Mouse (Mus musculus) MN1 (cell line): ENCODE data around the gene Rint1.

Source experiments
- DNase-seq: peaks from one replicate; pipeline ENCODE4 v3.0.0-alpha.2; 2016; ENCODE audit warnings: low spot score

The Rint1 gene

DNA sequence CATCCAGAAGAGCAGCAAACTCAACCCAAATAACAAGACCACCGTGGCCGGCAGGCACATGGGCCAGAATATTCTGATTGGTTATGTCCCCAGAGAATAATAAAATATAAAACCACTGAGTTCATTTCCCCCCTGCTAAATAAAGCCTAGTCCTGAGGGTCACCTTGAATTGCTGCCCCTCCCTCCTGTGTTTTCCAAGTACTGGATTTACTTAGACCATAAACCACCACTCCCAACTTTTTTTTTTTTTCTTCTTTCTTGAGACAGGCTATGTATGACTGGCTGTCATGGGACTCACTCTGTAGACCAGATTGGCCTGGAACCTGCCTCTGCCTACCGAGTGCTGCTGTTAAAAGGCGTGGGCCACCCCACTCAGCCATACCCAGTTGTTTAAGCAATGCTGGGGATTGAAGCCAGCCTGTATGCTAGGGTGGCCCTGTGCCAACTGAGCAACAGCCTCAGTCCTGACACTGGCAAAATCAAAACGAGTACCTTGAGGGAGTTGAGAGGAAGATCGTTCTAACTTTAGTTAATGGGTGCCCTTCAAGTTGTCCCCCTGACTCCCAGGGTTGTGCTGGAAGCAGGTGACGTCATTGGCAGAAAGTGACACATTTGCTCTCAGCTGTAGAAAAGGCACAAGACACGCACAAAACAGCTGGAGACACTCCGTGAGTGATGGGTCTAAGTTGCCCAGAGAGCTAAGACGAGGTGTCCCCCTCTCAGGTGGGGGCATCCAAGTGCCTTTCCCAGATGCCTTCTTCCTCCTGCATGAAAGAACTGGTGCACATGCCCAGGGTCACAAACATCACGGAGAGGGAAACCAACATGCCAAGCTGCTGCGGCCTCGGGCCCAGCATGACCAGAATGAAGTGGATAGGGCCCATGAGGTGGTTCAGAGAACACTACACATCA lies 76.8 kb downstream of the Rint1 start:
- DNase-seq: no peak

- DNase-seq: no peak
Measured at GRCm38 (mm10) chr5:23865941-23866340, 78.4 kb downstream of the Rint1 start.
